Mouse (Mus musculus) brain, embryonic 18.5 days (tissue): ENCODE data around the gene Zfp704.

ENCODE experiments used
- DNase-seq: peaks from one replicate; pipeline ENCODE4 v3.0.0-alpha.2; 2012; ENCODE audit warnings: low read depth, low spot score

The Zfp704 gene

DNA sequence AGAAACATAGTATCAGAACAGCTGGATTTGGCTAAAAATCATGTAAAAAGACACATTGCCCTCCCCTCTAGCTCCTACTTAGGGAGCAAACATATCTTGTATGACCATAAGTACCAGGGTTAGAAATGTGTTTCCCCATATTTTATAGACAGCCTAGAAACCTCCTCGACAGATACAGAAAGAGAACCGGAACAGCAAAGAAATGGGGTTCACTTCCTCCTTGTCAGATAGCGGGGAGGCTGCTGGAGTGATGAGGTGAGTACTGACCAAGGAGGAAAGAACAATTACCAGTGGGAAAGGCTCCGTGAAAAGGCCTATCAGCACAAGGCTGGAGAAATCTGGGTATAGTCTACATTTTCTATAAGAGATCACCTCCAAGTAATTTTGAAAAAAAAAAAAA lies 182.1 kb downstream of the Zfp704 start:
- no peak for DNase-seq

DNA sequence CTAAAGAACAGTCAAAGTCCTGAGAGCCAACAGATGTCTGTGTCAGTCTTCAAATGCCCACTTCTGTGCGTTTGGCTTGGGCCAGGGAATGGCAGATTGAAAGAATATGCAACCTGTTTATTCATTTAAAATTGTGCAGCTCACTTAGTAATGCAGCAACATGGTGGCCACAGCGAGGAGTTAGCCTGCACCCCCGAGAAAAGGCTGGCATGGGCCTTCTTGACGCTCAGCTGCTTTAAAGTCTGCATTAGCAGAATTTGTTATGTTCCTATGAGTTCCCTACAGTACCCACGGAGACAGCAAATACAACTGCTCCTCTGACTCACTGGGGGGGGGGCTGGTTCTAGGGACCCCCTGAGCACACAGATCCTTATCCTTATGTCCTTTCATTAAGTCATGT lies 184.2 kb downstream of the Zfp704 start:
- DNase-seq, result no peak

DNA sequence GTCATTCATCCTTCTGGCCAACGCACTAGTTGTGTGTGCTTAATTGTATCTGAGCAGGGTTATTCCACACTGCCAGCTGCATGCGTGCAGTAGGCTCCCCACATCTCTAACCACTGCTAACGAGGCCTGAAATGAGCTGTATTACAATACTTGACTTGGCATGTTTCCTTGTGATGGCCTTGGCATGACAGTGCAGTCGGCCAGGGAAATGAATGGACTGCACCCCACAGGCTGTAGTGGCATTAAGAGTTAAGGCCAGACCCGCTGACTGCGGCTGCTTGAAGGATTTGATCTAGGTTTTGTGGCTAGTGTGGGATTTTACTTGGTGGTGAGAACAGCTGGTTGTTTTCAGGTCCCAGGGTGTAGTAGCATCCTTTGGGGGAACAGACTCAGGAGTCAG lies 185.2 kb downstream of the Zfp704 start:
- no peak for DNase-seq

DNA sequence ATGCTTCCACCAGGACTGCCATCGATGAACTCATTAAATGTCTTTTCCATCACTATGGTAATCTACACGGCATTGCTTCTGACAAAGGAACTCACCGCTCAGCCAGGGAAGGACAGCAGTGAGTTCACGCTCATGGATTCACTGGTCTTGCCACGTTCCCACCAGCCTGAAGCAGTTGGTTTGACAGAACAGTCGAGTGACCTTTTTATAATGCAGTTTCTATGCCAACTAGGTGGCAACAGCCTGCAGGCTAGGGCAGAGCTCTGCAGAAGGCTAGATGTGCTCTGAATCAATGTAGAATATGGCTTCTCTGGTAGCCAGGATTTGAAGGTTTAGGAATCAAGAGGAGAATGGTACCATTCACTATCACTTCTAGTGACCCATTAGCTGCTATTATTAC lies 186.2 kb downstream of the Zfp704 start:
- no peak for DNase-seq

DNA sequence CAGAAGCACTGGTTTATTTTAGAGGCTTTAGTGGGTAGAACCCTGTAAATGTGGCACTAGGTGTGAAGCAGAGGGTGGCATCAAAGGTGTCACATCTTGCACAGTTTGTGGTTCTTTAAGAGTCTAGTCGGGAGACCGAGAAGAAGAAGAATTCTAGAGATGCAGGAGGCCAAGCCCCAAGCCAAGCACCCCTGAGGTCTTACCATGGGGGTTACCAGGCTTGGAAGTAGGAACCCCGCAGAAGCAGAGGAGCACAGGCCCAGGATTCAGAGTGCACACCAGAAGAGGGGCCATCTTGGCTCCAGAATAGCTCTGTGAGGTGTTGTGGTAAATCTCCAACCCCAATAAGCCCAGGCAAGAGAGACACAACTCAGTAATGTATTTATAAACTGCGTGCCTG lies 201.0 kb downstream of the Zfp704 start:
- no peak for DNase-seq

DNA sequence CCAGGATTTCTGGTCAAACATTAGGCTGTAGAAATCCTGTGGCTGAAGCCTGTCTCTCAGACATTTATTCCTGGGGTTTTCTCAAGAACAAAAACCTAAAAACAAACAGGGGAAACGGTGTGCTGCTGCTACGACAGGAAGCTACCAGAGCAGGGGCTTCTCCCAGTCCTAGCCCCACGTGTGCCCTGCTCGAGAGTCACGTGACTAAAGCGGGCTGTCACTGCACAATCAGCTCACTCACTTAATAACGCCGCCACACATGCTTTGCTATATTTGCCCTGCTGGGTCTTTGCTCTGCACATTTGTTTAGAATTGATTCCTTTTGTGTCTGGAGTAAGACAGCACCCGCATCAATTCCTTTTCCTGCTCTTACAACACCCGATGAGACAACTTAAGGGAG lies 202.1 kb downstream of the Zfp704 start:
- no peak for DNase-seq

DNA sequence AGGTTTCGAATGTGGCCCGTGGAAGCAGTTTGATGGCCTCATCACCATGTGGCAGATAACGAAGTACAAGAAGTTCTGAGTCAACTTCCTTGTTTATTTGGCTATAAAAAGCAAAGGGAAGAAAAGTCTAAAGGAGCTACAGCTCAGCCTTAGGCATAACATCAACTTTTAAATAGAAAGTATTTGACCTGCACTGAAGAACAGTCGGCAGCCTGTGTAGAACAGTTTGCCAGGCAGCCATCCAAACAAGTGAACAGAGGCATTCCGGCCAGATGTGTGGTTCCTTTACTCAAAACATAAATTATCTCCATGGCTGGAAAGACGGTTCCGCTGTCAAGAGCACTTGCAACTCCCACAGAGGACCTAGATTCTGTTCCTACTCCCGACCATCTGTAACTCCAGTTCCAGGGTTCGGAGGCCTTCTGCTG lies 202.8 kb downstream of the Zfp704 start:
- no peak for DNase-seq

DNA sequence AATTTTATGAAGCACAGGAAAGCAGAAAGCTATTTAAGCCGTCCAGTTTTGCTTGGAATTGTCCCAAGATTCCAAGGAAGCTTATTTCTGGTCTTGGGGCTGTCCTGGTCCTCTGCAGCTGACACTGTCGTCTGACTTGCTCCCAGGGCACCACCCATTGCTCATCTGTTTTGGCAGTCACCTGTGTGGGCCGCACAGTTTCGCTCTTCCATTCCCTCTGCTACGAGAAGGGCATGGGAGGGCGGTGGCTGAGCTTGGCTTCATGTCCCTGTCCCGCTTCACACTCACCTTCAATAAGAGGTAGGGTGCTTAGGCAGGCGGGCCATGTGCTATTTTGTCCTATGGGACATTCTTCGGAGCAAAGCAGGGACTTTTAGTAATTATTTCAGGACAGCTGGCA lies 204.5 kb downstream of the Zfp704 start:
- DNase-seq, result no peak

DNA sequence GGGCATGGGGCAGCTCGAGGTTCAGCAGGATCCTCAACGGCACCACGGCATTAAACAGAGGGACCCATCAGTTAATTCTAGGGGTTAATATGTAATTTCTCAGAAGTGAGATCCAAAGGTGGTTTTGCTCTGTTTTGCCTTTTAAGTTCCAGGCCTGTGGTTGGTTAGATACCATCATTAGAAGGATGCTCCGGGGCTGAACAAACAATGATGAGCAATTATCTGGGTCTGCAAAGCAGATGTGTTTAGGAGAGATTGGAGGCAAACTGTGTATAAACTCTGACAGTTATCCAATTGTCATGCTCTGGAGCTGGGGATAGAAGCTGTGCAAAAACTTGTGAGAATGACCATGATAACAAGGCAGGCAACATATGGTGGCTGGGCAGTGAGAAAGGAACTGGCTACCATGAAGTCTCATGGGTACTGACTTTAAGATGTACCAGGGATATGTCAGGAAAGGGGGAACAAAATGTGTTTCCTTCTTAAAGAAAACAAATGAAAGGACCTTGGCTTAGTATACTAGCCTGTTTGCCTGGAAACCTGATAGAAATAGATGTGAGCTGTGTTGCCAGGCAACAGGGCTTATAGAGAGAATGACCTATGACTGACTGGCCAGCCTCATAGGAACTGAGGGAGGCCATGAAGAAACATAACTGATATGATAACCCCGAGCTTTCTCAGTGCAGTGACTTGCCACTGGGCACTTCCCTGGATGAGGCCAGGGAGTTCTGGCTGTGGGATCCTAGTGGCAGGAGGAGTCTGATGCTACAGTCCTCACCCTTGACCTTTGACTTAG lies 206.4 kb downstream of the Zfp704 start:
- no peak for DNase-seq

DNA sequence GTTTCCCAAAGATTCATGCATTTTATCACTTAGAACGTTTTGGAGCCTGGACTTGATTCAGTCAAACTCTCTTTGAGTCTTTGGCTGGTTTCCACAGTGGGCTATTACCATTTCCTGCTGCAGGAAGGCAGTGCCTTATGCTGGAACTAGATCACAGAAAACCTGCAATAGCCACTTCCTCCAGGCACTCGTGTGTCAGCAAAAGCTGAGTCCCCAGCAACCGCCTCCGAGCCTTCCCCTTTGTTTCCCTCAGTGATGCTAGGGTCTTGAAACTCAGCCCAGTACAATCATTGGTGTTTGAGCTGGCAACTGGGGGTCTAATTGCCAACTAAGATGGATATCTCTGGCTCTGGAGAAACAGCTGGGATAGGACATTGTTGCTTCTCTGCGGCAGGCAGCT lies 207.0 kb downstream of the Zfp704 start:
- no peak for DNase-seq

DNA sequence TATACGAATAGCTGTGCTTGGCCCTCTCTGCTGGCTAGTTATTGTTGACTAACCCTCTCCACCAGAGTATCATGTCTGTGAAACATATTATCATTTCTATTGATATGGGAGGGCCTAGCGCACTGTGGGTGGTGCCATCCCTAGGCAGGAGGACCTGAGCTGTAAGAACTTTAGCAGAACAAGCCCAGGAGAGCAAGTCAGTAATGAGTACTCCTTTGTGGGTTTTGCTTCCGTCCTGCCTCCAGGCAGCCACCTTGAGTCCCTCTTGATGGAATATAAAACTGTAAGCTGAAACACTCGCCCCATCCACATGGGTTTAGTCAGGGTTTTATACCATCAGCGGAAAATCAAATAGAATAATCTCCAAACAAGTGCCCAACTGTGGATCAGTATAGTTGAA lies 207.5 kb downstream of the Zfp704 start:
- no peak for DNase-seq

DNA sequence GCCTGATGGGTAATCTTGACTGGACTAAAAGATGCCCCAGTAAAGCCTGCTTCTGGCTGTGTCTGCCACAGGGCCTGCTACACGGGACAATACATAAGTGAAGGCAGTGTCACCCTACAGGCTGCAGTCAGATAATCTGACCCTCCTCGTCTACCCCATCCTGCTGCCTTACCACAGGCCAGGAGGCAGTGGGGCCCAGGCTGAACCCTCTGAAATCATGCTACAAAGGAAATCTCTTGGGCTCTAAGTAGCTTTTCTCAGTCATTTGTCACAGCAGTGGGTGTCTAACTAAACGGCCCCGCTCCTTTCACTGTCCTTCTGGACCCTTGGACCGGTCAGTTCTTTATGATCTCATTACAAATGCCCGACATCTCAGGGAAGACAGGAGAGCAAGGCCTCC lies 208.2 kb downstream of the Zfp704 start:
- no peak for DNase-seq

DNA sequence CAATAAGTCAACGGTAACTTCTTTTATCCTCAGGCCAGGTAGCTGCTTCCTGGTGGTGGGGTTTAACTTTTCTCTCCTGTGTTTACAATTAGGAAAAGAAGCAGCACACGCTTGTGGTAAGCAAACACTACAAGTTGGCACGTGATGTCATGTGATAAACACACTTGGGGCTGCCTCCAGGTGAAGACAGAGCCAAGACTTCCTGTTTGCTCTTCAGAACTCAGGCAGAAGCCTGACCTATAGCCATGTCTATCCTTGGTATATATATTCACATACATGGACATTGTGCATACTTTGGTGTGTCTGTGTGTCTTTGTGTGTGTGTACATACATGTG lies 209.0 kb downstream of the Zfp704 start:
- no peak for DNase-seq

DNA sequence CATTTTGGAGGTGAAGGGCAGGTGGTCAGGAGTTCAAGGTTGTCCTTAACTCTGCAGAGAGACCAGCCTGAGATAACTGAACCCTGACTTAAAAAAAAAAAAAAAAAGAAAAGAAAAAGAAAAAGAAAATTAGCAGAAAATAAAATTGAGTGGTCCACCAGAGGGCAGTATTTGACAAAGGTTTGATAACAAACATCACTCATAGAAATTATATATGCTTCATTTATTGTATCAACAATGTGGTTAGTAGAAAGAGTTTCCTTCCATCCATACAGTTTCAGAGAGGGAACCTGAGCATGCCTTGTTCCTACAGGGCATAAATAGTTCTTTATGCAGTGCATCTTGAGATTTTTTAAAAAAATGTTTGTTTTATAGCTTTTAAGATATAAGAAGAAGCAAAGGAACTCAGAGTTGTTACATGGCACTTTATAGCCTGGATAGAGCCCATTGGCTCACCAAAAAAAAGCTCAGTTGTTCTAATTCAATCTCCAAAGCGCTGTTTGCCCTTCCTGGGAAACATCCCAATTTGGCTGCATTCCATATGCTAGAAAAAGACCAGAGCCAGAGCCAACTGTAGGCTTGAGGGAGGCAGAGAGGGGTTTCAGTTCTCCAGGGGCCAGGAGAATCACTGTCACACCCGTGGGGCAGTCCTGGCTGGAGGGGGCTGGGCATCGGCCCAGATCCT lies 209.5 kb downstream of the Zfp704 start:
- peak; percentile 60 for DNase-seq

DNA sequence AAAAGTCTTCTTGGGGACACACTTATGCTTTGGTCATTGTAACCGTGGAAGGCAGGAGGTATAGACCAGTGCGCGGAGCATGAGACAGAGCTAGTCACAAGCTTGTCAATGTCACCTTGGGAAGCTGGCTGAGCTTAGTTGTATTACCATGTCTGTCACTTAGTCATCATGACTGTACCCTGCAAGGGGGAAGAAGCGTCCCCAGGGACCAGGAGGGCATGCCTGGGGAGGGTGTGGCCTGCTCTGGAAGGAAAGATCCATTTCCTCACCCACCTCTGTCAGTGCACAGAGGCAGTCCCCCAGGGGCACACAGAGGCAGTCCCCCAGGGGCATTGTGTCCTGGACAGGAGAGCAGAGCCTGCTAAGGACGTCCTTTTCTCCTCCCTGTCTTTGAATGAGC lies 211.6 kb downstream of the Zfp704 start:
- DNase-seq, result no peak
